Mouse (Mus musculus) olfactory bulb, adult 2 months (tissue): ENCODE results near the gene Car1. TPM values are rescaled to one million over a fixed set of nuclear protein-coding genes. Genes with fewer than 3 reads are reported as not detected.

Experiments
- H3K27ac ChIP-seq: fragments of 200-500 bp; 2 replicates; pipeline ENCODE4 v1.5.1; 2012; ENCODE audit warnings: low read depth, low read length; ENCODE audit not compliant: insufficient read depth
- H3K4me1 ChIP-seq: fragments of 200-500 bp; 2 replicates; pipeline ENCODE4 v1.6.1; 2012; ENCODE audit warnings: low read length; ENCODE audit not compliant: control insufficient read depth, insufficient read depth
- H3K4me3 ChIP-seq: fragments of 200-500 bp; 2 replicates; pipeline ENCODE4 v1.5.1; 2012; ENCODE audit warnings: mild to moderate bottlenecking, low read depth, low read length, moderate library complexity; ENCODE audit not compliant: insufficient read depth
- CTCF ChIP-seq: fragments of 200-500 bp; IDR thresholded peaks from 2 replicates; pipeline ENCODE4 v1.5.1; 2012; ENCODE audit warnings: low read depth, mild to moderate bottlenecking, low read length, moderate library complexity; ENCODE audit not compliant: insufficient read depth
- POLR2A ChIP-seq: fragments of 200-500 bp; IDR thresholded peaks from 2 replicates; pipeline ENCODE4 v1.6.1; 2012; ENCODE audit warnings: mild to moderate bottlenecking, low read depth, low read length, moderate library complexity; ENCODE audit not compliant: insufficient read depth
- WGBS: fragments of 180-500 bp; shearing (Covaris S2); methylation state at CpG from one replicate; pipeline ENCODE4 v1.1.7; 2018; 5-methylcytosine and 5-hydroxymethylcytosine counted together
- polyA plus RNA-seq: library from polyadenylated mRNA; stranded (reverse); fragments of >200 nt; gene quantifications from 2 replicates; pipeline ENCODE4 v1.2.4, GENCODE M21; 2012; ENCODE audit warnings: low replicate concordance; ENCODE audit not compliant: missing spikeins, insufficient read depth, insufficient read length

Car1 gene
- polyA plus RNA-seq, result not detected in 2 replicates

DNA sequence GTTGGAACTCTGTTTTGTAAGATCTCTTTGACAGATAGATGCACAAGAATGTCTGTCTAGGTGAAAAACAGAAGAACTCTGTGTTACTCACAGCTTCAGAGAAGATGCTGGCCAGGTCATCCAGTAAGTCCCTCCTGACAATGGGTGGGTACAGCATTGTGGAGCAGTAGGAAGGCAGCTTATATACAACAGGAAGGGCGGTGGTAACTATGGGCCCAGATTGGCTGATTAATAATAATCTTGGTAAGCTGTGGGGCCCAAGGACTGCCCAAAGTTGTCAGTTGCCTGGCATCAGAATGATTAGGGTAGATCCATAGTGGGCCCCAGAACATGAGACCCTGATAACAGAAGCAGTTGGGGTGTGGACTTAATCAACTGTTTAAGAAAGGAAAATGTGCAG, at the start of gene Car1:
TSS of gene Car1 (minus strand) at position 158 of the 400 bp plus-strand sequence.
- 91% methylated on average over 1 of the region's 1 CpGs for WGBS
- TF ChIP-seq POLR2A (no peak), CTCF (no peak)
- no peak within 1 kb of the TSS for H3K4me3 ChIP-seq
- no peaks in the 10 kb centered on the region for H3K4me1 ChIP-seq
- no peak within 1 kb of the TSS for H3K27ac ChIP-seq

DNA sequence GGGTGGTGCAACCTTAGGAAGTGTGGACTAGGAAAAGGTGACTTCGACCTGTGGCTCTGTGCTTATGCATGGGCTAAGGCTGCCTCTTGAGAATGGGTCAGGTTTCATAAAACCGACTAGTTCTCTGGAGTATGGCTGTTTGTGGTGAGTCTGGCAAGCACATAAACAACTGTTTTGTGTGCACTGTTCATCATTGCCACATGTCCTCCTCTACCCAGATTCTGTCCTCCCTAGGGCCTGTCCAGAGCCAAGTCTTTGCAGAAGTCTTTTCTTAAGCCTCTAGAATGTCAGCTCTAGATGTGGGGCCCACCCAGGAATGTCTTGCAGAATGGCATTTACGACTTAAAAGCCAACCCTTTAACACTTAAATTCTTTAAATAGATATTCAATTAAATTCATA, 49.7 kb upstream of the Car1 start:
- 91% methylated on average over 3 of the region's 3 CpGs for WGBS
- TF ChIP-seq CTCF (no peak), POLR2A (no peak)
- Histone ChIP-seq H3K4me1 (peaks cover 3% of the 10 kb centered on the region; the same call in 1 of the 2 replicates), H3K4me3 (no peak overlapping the region), H3K27ac (no peak overlapping the region)

DNA sequence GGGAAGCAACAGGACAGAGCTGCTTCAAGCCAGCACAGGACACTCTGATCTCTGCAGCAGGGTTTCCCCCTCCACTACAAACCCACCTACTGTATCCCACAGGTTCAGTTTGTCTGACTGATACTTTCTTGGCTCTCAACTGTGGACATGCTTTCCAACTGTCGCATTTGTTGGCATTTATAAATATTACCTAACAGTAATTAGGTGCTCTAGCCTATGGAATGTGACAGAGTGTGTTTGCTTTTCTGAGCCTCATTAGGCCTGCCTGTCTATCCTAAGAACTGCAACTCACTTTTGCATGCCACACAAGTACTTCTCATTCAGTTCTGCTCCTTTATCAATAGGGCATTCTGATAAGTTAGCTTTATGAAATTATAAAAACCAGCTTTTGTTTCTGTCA, 46.3 kb upstream of the Car1 start:
- 65% methylated on average over 1 of the region's 1 CpGs for WGBS
- no peak overlapping the region for H3K4me3 ChIP-seq
- no peaks in the 10 kb centered on the region for H3K4me1 ChIP-seq
- TF ChIP-seq CTCF (no peak), POLR2A (no peak)
- H3K27ac ChIP-seq, result no peak overlapping the region

DNA sequence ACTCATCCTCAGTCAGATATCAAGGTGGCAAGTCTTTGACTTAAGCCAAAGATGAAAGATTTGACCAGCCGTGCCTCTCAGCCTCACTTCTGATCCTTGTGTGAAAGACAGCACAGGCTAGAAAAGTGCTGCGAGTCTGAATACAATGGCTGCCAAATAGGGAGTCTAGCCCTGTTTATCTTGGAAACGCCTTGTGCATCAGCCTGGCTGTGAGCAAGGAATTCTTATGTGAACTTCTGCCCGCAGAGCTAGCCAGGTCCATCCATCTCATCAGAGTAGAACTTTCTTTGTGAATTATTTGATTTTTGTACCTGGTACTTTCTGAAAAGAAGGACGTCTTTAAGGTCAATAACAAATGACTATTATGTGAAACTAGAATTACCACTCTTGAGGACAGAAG, 45.8 kb upstream of the Car1 start:
- H3K27ac ChIP-seq, result no peak overlapping the region
- no peak overlapping the region for H3K4me3 ChIP-seq
- 68% methylated on average over 5 of the region's 5 CpGs for WGBS
- H3K4me1 ChIP-seq, result no peaks in the 10 kb centered on the region
- TF ChIP-seq POLR2A (no peak), CTCF (no peak)

DNA sequence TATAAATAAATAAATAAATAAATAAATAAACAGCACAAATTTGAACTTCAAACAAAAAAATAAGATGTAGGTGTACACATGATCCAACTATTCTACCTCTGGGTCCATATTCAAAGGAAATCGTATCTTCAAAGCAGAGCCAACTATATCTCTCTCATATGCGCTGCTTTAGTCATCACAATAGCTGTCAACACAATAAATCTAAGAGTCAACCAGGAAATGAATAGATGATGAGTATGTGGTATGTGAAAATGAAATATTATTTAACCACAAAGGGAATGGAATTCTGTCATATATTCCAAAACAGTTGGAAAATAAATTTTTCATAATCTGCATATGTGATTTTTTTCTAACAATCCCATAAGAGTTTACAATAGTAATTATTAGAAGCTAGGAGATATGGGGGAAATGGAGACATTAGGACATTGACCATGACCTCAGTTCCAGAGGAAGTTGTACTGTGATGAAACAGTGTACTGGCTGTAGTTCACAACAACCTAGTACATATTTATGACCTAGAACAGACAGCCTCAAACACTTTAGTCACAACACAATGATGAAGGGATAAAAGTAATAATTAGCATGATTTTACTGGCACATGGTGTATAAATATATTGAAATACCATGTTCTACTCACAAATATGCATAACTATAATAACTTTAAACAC, 40.6 kb upstream of the Car1 start:
- Histone ChIP-seq H3K4me3 (no peak overlapping the region), H3K27ac (no peak overlapping the region), H3K4me1 (no peaks in the 10 kb centered on the region)
- no peak for TF ChIP-seq POLR2A
- no peak for TF ChIP-seq CTCF
- WGBS, result 93% methylated on average over 2 of the region's 2 CpGs

DNA sequence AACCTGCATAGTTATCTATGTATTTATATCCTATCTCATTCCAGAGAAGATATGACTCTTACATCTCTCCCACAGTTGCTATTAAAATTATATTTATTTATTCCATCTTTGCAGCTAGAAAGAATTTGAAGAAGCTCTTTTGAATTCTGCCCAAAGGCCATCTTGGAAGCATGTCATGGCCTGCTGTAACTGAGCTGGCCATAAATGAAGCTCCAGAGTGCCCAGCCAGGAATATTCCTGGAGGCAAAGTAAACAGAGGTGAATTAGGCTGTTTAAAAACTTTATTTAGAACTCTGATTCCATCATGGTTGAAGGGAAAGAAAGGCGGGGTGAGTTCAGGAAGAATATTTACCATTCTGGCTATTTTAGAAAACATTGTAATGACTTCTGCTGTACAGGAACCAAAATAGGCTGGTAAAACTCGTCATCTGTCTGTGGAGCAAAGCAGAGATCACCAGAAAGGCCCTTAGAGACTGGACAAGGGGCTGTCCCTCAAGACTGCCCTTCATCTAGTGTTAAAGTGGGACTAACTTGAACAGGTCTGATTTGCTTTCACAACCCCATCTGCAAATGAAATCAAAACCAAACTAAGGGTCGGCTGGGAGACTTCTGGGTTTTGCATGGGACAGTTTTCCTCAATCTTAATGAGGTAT, 31.4 kb upstream of the Car1 start:
- no peak overlapping the region for H3K27ac ChIP-seq
- WGBS, result 84% methylated on average over 3 of the region's 3 CpGs
- H3K4me1 ChIP-seq, result no peaks in the 10 kb centered on the region
- H3K4me3 ChIP-seq, result no peak overlapping the region
- no peak for TF ChIP-seq CTCF
- no peak for TF ChIP-seq POLR2A

DNA sequence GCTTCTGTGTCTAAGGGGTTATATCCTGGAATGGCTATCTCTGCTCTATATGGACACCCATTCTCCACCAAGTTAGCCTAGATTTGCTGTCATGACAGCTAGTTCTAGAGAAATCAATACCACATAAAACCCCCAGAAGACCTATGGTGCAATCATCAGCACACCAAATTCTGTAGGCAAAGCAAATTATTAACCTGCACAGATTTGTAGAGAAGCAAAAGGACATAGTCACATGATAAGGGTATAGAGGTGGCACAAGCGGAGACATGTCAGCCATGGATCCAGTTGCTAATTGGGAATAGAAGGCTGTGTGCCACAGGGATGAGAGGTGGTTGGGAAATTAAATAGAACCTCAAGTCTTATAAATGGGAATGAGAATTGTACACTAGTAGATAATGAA, 30.8 kb upstream of the Car1 start:
- TF ChIP-seq CTCF, result no peak
- TF ChIP-seq POLR2A, result no peak
- H3K27ac ChIP-seq, result no peak overlapping the region
- WGBS, result 94% methylated on average over 1 of the region's 1 CpGs
- H3K4me3 ChIP-seq, result no peak overlapping the region
- no peaks in the 10 kb centered on the region for H3K4me1 ChIP-seq

DNA sequence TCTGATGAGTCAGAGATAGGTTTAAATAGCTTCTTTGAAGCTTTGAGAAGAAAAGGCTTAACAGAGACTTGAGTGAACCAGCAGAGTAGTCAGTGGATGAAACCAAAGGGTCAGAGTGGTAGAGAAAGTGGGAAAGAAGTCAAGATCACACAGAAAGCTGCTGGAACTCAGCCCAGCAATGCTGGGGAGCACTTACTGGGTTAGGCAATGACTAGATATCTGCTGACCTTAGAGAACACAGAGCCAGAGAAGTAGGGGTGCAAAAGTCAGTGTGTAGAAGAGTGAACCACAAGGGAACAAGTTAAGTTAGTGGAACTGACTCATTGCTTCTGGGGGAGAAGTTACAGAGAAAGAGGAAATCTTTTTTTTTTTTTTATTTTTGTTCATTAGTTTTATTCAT, 24.6 kb upstream of the Car1 start:
- no peak for TF ChIP-seq CTCF
- TF ChIP-seq POLR2A, result no peak
- Histone ChIP-seq H3K4me3 (no peak overlapping the region), H3K27ac (no peak overlapping the region), H3K4me1 (no peaks in the 10 kb centered on the region)

DNA sequence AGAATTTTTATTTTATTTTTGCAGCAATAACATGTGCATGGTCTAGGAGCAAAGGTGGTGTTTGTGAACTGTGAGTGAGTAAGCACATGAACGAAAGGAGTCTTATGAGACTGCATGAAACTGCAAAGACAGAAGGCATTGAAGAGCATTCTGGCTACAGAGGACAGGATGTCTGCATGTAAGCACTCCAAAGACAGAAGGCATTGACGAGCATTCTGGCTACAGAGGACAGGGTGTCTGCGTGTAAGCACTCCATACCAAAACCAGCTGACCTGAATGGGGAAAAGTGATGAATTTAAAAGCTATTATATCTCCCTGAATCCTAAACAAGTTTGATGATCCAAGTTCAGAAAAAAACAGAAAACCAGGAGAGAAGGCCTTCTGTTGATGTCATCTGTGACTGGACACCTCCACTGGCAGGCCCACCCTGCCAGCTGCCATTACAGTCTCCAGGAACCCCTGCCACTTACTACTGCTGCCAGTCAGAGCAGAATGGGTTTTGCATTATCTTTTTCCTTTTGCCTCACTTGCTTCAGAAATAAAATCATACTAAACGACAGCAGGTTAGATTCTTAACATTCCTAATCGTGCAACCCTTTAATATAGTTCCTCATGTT, 23.2 kb upstream of the Car1 start:
- WGBS, result 82% methylated on average over 5 of the region's 5 CpGs
- Histone ChIP-seq H3K4me3 (no peak overlapping the region), H3K27ac (no peak overlapping the region), H3K4me1 (no peaks in the 10 kb centered on the region)
- TF ChIP-seq POLR2A (no peak), CTCF (no peak)

DNA sequence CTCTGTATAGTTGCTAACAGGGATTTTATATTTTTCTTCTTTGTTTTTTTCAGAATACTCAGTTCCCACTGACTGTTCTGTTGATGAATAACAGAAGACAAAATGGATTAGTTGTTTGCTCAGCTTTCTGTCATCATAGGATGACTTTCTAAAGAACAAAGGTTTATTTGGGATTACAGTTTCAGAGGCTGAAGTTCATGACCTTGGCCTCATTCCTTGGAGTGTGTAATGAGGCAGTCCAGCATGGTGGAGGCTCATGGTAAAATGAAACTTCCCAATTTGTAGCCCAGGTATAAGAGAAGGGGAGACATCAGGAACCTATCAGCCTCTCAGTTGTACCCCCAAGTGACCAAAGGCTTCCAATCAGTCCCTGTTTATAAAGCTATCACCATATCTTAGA, 20.7 kb upstream of the Car1 start:
- TF ChIP-seq POLR2A (no peak), CTCF (no peak)
- Histone ChIP-seq H3K27ac (no peak overlapping the region), H3K4me1 (no peaks in the 10 kb centered on the region), H3K4me3 (no peak overlapping the region)
